Mouse (Mus musculus) neural tube, embryonic 12.5 days (tissue): ENCODE data around the gene Anxa6. TPM values are rescaled to one million over a fixed set of nuclear protein-coding genes. Genes with fewer than 3 reads are reported as not detected.

Experiments used
- ATAC-seq: fragments of 200-750 bp; cut with Nextera tagmentation; 2 replicates; pipeline ENCODE4 v1.8.0; 2017; ENCODE audit warnings: low read depth, mild to moderate bottlenecking, moderate TSS enrichment, moderate library complexity; ENCODE audit not compliant: low FRiP score
- H3K27ac ChIP-seq: fragments of 300-500 bp; sonication (generic); 2 replicates; pipeline ENCODE4 v1.5.1; 2016
- H3K27me3 ChIP-seq: fragments of 300-500 bp; sonication (generic); replicated peaks from 2 replicates; pipeline ENCODE4 v1.6.1; 2016; ENCODE audit warnings: mild to moderate bottlenecking
- H3K36me3 ChIP-seq: fragments of 300-500 bp; sonication (generic); 2 replicates; pipeline ENCODE4 v1.6.1; 2016; ENCODE audit warnings: mild to moderate bottlenecking
- H3K4me1 ChIP-seq: fragments of 300-500 bp; sonication (generic); 2 replicates; pipeline ENCODE4 v1.6.1; 2016
- H3K4me2 ChIP-seq: fragments of 300-500 bp; sonication (generic); replicated peaks from 2 replicates; pipeline ENCODE4 v1.6.1; 2016; ENCODE audit warnings: mild to moderate bottlenecking
- H3K4me3 ChIP-seq: fragments of 300-500 bp; sonication (generic); 2 replicates; pipeline ENCODE4 v1.5.1; 2016
- H3K9ac ChIP-seq: fragments of 300-500 bp; sonication (generic); 2 replicates; pipeline ENCODE4 v1.6.1; 2016; ENCODE audit warnings: mild to moderate bottlenecking
- H3K9me3 ChIP-seq: fragments of 300-500 bp; sonication (generic); 2 replicates; pipeline ENCODE4 v1.6.1; 2016; ENCODE audit warnings: mild to moderate bottlenecking
- WGBS: fragments of 180-500 bp; shearing (Covaris S2); methylation state at CpG from one replicate; pipeline ENCODE4 v1.1.7; 2016; 5-methylcytosine and 5-hydroxymethylcytosine counted together
- polyA plus RNA-seq: library from polyadenylated mRNA; unstranded; fragments of >200 nt; fragmentation: Nextera tagmentation; extraction: Ambion mirVana; gene quantifications from 2 replicates; pipeline ENCODE4 v1.2.1, GENCODE M21; 2016

Gene Anxa6
- polyA plus RNA-seq, 1 experiment from 2014 or later, result 93.2 TPM

DNA sequence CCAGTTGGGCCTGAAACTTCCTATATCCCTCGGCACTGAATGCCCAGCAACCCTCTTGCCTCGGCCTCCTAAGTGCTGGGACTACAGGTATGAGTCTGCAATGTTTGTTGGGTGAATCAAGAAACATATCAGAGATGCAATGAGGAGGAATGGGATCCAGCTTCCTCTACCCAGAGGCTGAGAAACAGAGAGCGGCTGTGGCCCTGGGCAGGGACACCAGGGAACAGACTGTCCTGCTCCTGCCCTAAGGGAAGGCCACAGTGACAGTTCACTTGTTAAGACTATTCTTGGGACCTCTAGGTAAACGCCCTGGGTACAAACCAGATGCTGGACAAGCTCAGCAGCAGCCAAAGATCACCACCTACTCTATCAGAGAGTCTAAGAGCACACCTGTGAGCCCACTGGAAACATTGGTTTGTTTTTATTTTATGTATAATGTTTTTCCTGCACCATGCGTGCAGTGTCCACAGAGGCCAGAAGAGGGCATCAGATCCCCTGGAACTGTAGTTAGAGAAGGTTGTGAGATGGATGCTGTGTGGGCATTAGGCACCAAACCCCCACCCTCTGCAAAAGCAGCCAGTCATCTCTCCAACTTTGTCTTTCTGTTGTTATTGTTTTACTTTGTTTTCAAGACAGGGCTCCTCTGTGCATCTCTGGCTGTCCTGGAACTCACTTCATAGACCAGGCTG is 101.7 kb downstream of the Anxa6 start:
- H3K9me3 ChIP-seq, result no peaks in the 10 kb centered on the region
- H3K4me1 ChIP-seq, result peaks cover 7% of the 10 kb centered on the region; the same call in 1 of the 2 replicates
- peaks cover 21% of the 10 kb centered on the region for H3K36me3 ChIP-seq
- WGBS, result 65% methylated on average over 5 of the region's 5 CpGs
- no peak for ATAC-seq
- H3K27me3 ChIP-seq, result no peaks in the 10 kb centered on the region
- H3K4me3 ChIP-seq, result no peak overlapping the region
- H3K27ac ChIP-seq, result no peak overlapping the region
- H3K9ac ChIP-seq, result no peak overlapping the region
- no peak overlapping the region for H3K4me2 ChIP-seq

DNA sequence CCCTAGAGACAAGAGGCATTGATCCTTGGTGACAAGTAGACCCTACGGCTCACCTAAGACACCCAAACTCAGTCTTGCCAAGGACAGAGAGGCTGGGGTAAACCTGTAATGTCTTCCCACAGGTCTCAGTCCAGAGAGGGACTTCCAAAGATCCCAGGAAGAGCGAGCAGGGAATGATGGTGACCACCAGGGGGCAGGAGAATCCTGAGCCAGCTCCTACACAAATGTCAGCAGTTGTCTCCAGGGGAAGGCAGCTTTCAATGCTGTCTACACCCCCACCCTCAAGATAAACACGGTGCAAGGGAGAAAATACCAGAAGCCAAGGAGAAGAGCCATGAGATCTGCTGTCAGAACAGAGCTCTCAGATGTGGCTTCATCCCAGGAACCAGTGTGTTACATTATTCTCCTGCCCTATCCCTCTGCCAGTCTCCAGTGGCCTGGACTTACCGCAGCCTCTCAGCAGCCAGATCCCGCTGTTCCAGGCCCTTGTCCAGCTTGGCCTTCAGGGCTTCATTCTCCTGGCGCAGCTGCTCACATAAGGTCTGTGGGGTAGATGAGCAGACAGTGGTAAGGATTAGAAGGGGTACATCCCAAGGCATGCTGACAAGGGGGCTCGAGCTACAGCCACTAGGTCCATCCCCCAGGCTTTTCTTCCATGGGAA is 102.8 kb downstream of the Anxa6 start:
- Histone ChIP-seq H3K27me3 (no peaks in the 10 kb centered on the region), H3K4me3 (no peak overlapping the region), H3K27ac (no peak overlapping the region), H3K4me1 (no peaks in the 10 kb centered on the region), H3K4me2 (no peak overlapping the region), H3K9me3 (no peaks in the 10 kb centered on the region), H3K9ac (no peak overlapping the region), H3K36me3 (peaks cover 30% of the 10 kb centered on the region)
- WGBS, result 71% methylated on average over 7 of the region's 7 CpGs
- no peak for ATAC-seq

DNA sequence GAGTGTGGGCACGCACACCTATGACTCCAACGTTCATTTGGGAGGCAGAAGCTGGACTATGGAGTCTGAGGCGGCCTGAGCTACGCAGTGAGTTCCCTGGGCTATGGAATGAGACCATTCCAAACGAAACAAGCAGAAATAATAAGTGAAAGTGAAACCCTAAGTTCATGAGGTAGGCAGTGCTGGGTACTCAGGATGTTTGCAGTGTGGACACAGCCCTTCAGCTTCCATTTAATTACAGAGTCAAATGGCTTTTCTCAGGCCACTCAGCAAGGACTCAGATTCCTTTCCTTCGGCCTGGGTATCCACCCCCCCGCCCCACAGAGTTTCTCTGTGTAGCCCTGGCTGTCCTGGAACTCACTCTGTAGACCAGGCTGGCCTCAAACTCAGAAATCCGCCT is 103.5 kb downstream of the Anxa6 start:
- 87% methylated on average over 8 of the region's 8 CpGs for WGBS
- no peak overlapping the region for H3K4me2 ChIP-seq

DNA sequence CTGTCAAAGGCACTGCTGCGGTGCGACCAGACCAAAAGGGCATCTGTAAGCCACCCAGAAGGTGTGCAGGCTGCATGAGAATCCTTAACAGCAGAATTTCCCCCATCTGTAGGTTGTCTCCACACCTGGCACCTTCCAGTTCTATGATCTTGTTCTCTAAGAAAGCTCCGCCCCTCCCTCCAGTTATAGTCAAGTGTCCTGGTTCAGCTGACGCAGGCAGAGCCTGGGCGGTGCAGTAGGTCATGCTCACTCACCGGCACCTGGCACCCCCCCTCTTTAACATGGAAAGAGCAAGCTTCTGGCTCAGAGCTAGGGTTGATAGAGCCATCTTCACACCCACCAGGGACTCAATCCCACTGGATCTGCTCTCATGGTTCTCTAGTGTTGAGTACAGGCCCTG is 104.0 kb downstream of the Anxa6 start:
- H3K9ac ChIP-seq, result no peak overlapping the region
- H3K36me3 ChIP-seq, result peaks cover 33% of the 10 kb centered on the region
- no peak overlapping the region for H3K4me3 ChIP-seq
- no peak overlapping the region for H3K27ac ChIP-seq
- H3K27me3 ChIP-seq, result no peaks in the 10 kb centered on the region
- no peaks in the 10 kb centered on the region for H3K9me3 ChIP-seq
- no peaks in the 10 kb centered on the region for H3K4me1 ChIP-seq
- ATAC-seq, result no peak
- WGBS, result 95% methylated on average over 6 of the region's 6 CpGs
- H3K4me2 ChIP-seq, result no peak overlapping the region

More for the DNA sequence above, 103.5 kb downstream of the Anxa6 start:
- H3K9ac ChIP-seq, result no peak overlapping the region
- H3K27me3 ChIP-seq, result no peaks in the 10 kb centered on the region
- H3K9me3 ChIP-seq, result no peaks in the 10 kb centered on the region
- no peak for ATAC-seq
- no peak overlapping the region for H3K4me3 ChIP-seq
- no peaks in the 10 kb centered on the region for H3K4me1 ChIP-seq
- H3K36me3 ChIP-seq, result peaks cover 30% of the 10 kb centered on the region
- H3K27ac ChIP-seq, result no peak overlapping the region

Other genes with a start within 250 kb of the Anxa6 start
- gene Cdc42se2, start 245.8 kb downstream of the Anxa6 start, polyA plus RNA-seq, result 184 and 186 TPM in 2 replicates
- 7.4 and 8.7 TPM in 2 replicates for gene Lyrm7, start 172.5 kb downstream of the Anxa6 start, polyA plus RNA-seq
- gene Hint1, start 167.1 kb downstream of the Anxa6 start, polyA plus RNA-seq, result 653 and 677 TPM in 2 replicates
- 76.7 and 80.3 TPM in 2 replicates for gene Gpx3, start 131.0 kb downstream of the Anxa6 start, polyA plus RNA-seq
- 16.3 and 16.9 TPM in 2 replicates for gene Tnip1, start 70.5 kb downstream of the Anxa6 start, polyA plus RNA-seq
- gene Ccdc69, start 44.7 kb upstream of the Anxa6 start, polyA plus RNA-seq, result 0.28 and 0.41 TPM in 2 replicates
- 14.0 and 15.2 TPM in 2 replicates for gene Gm2a, start 64.7 kb upstream of the Anxa6 start, polyA plus RNA-seq
- not detected in 2 replicates for gene Slc36a3, start 118.3 kb upstream of the Anxa6 start, polyA plus RNA-seq
- gene Slc36a2, start 151.6 kb upstream of the Anxa6 start, polyA plus RNA-seq, result 0.81 and 0.88 TPM in 2 replicates
- gene Slc36a1, start 170.9 kb upstream of the Anxa6 start, polyA plus RNA-seq, result 2.3 and 3.1 TPM in 2 replicates